Mouse (Mus musculus): ENCODE measurements around the gene Dgke. TPM values are rescaled to one million over a fixed set of nuclear protein-coding genes. Genes with fewer than 3 reads are reported as not detected.

Gene Dgke
- polyA plus RNA-seq (2015; fragmentation: Nextera tagmentation; extraction: Ambion mirVana), result 2.3 and 2.7 TPM in 2 replicates

DNA sequence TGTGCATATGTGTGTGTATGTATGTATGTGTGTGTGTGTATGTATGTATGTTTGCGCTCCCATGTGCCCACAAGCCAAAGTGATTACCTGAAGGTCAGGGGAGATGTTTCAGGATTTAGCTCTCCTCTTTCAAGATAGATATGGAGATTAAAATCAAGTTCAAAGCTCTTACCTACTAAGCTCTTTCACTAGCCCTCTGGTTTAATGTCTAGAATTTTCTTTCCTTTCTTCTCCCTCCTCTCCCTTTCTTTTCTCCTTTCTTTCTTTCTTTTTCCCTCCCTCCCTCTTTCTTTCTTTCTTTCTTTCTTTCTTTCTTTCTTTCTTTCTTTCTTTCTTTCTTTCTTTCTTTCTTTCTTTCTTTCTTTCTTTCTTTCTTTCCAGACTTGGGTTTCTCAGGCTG lies at the start of gene Dgke:
TSS of gene Dgke (minus strand) at position 101 of the 400 bp plus-strand sequence.

DNA sequence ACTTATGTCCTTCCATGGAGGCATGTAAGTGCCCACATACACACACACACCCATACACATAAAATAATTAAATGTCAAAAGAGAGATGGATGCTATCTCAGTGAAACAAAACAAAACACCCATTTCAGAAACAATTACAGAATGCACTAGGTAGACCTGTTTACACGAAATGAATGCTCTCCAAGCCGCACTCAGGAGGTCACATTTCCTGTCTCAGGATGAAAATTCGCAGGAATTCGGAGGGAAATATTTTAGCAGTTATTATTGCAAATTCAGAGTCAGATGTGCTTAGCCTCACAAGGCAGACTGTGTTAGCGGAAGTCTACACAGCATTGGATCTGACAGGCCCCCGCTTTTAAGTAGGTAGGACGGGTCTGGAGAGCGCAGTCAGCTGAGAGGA lies 6.9 kb upstream of the Dgke start, which contains the start of gene Gm525:
TSS of gene Gm525 (plus strand) at position 301 of the 400 bp plus-strand sequence.

DNA sequence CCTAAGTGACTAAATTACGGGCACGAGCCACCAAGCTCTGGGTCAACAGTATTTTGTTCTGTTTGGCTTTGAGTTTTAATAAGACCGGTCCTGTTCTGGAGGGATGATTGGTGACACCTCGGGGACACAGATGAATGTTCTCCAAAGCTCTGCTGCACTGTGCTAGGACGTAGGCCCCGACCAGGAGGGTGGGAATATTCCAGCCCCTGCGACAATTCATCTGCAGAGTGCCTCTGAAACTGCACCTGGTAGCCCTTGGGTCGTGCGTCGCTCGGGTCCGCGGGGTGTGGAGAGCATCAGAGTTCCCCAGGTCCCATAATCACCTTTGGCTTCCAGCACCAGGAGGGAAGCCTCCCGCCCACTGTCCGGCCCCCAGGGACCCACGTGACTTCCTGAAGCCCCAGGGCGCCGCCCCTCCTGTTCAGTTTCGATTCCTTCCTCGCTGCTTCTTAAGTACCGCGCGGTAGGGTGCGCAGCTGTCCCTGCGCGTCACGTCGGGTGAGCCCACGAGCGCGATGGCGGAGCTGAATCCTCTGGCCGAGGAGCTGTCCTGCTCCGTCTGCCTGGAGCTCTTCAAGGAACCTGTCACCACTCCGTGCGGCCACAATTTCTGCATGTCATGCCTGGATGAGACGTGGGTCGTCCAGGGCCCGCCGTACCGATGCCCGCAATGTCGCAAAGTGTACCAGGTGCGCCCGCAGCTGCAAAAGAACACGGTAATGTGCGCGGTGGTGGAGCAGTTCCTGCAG lies 67.5 kb downstream of the Dgke start, which contains the start of gene Trim25:
TSS of gene Trim25 (plus strand) at position 403 of the 749 bp plus-strand sequence.

Other genes starting within 250 kb of the Dgke start
- gene Akap1, start 202.3 kb downstream of the Dgke start, polyA plus RNA-seq (2015; fragmentation: Nextera tagmentation; extraction: Ambion mirVana), result 14.5 and 17.3 TPM in 2 replicates
- 71.0 and 83.6 TPM in 2 replicates for gene Scpep1, start 111.4 kb downstream of the Dgke start, polyA plus RNA-seq (2015; fragmentation: Nextera tagmentation; extraction: Ambion mirVana)
- gene Elobl, start 99.9 kb downstream of the Dgke start, polyA plus RNA-seq (2015; fragmentation: Nextera tagmentation; extraction: Ambion mirVana), result not detected in 2 replicates
- gene Coil, start 96.6 kb downstream of the Dgke start, polyA plus RNA-seq (2015; fragmentation: Nextera tagmentation; extraction: Ambion mirVana), result 4.8 TPM in 2 replicates
- 13.7 and 17.9 TPM in 2 replicates for gene Trim25, start 67.5 kb downstream of the Dgke start, polyA plus RNA-seq (2015; fragmentation: Nextera tagmentation; extraction: Ambion mirVana)
- 0.67 and 1.6 TPM in 2 replicates for gene Gm525, start 7.0 kb upstream of the Dgke start, polyA plus RNA-seq (2015; fragmentation: Nextera tagmentation; extraction: Ambion mirVana)
- gene Nog, start 235.5 kb upstream of the Dgke start, polyA plus RNA-seq (2015; fragmentation: Nextera tagmentation; extraction: Ambion mirVana), result 0.69 and 0.79 TPM in 2 replicates

Measured in urinary bladder, postnatal 0 days (tissue).